Mouse (Mus musculus): Measurements from ENCODE around the gene Susd2.

Susd2 gene

DNA sequence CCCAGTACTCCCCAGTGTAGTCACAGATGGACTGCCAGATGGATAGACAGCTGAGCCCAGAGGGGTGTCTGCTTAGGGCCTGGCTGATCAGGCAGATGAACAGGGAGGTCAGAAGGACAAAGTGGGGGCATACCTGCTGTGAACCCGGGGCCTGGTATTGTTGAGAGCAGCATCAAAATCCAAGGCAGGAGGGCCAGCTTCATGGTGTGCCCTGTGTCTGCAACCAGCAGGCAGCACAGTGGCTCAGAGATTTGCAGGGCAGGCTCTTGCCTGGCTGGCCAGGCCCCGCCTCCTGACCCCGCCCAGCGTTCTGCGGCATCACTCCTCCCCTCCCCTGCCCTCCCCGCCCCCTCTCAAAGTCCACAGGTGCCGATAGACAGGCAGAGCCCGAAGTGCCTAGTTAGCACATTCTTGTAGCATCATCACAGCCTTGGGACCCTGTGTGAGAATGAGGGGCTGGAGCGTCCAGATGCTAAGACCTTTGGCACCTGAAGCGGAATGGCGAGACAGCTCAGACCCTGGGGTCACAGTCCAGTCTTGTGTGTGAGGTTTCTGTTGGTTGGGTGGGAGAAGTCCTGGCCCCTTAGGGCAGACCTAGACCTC lies at the start of gene Susd2:
Gene Susd2, minus strand, starts transcription at position 268 of the 603 bp plus-strand sequence.
- peak; percentile 82 for DNase-seq

DNA sequence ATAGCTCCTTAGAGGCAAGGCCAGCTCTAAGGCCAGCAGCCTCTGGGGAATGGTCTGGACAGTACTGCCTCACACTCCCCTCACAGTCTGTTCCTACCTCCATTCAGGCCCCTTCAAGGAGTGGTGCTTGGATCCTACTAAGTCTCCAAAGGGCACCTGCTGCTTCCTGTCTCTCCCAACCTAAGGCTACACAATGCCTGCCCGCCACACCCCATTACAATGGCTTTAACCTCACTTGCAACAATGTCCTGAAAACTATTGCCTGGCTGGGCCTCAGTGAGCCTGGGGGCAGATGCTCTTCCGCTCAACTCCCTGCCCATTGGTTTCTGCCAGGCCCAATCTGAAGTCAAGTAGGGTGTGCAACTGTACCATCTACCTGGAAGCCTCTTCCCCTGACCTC lies 44.8 kb upstream of the Susd2 start:
- DNase-seq, result no peak

DNA sequence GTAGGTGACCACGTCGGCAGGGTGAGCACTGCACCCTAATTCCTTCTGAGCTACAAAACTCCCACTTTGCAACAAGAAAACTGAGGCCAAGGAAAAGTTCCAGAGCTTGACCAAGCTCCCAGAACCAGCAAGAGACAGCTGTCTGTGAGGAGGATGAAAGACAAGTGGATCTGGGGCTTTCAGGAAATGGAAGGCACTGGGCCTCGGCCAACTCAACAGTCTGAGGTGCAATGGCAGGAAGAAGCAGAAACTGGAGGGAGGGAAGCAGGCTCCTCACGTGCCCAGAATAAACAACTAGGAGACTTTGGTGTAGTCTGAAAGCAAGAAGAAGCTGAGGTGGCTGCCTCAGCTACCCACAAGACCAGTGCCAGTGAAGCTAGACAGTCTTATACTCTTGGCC lies 42.9 kb upstream of the Susd2 start:
- peak; percentile 26 for DNase-seq

DNA sequence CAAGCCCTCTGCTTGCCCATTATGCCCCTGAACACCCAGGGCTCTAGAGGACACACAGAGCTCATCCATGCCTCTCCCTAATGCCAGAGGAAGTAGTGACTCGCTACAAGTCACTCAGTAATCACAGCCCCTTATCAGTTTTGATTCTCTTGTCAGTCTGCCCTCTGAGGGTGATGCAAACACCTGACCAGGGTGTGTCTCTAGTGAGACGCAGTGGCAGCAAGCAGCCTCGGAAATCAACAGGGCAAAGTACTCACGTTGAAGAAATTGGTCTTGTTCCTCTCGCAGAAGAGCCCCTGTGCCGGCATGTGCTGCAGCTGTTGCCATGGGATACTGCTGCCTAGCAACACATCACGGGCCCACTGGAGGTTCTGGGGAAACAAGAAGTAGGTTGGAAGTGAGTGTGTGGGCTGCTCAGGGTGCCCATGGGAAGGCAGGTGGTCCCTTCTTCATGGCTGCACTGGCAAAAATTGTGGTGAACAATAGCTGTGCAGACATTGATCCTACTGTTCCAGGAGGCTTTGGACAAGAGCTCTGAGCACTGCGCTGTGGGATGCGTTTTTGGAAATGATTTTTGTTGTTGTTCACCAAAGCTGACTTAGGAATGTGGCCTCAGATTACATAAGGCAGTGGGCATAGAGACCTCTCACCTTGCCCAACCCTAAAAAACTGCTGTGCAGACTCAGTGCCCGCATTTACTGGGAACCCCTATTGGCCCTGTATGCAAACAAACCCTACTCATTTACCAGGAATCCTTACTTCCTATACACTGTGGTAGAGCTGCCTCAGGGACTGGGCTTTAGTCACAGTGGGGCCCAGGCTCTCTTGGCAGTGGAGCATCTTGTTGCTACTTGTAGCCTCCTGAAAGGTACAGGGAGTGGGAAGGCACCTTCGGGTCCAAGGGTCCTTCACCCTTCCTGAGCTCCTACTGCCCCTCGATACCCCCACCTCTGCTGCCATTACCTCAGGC lies 40.5 kb upstream of the Susd2 start:
- peak; percentile 41 for DNase-seq

DNA sequence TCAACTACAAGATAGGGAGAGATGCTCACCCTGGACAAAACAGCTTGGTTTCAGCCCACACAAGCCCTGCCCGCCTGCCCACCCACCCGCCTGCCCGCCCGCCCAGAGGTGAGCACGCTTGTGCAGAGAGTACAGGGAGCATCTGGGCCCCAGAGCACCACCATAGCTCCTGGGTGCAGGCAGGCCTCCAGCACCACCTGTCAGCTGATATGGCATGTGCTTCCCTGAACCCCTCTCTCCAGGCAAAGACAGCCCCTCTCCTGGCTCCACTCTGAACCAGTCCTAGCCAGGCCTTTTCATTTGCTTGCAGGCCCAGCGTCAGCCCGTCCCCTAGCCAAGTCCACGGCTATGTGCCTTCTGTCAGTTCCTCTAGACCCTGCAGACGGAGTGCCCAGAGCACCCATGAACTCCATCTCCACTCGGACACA lies 36.8 kb upstream of the Susd2 start:
- no peak for DNase-seq

DNA sequence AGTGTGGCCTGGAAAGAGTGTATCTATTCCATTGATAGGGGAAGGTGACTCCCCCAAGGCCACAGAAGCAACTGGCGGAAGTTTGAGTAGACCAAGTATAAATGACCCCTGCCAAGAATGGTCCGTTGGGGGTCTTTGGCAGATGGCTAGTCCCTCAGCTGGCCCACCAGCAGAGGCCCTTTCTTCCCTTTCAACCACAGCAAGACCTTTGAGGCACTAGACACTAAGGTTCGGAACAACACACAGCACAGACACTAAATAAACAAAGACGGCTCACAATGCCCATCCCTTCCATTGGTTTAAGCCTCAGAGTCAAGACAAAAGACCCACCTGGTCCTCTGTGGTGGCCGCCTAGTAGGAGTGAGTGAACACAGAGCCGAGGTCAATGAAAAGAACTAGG lies 35.4 kb upstream of the Susd2 start:
- no peak for DNase-seq

DNA sequence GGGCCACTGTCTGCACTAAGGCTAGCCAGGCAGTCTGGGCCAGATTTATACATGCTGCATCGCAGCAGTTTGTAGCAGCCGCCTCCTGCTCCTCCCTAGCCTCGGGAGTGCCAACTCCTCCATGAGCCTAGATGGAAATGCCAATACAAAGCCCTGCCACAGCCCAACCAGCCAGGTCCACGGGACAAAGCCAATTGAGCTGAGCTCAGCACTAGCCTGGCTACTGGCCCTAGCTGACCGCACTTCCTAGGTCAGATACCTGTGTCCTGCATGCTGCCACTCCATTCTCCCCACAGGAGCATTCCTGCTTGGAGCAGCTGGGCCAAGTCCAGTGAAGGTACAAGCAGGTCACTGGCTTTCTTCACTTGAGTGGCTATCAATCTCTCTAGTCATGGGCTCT lies 34.2 kb upstream of the Susd2 start:
- peak; percentile 68 for DNase-seq

DNA sequence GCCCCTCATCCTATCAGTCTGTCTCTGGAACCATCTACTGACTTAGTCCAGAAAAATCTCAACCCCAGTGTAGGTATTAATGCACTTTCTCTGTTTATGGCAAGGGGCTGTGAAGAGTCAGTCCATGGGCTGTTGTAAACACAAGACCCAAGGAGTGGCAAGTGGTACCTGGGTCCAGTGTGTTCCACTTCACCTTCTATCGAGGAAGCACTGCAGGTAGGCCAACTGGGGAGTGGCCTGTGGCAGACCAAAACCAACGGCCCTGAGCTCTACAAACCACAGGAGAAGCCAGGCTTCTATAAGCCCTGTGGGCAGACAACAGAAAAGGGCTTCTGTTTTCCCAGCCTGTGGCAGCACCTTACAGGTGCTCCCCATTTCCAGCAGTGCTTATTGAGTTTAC lies 33.8 kb upstream of the Susd2 start:
- peak; percentile 55 for DNase-seq

DNA sequence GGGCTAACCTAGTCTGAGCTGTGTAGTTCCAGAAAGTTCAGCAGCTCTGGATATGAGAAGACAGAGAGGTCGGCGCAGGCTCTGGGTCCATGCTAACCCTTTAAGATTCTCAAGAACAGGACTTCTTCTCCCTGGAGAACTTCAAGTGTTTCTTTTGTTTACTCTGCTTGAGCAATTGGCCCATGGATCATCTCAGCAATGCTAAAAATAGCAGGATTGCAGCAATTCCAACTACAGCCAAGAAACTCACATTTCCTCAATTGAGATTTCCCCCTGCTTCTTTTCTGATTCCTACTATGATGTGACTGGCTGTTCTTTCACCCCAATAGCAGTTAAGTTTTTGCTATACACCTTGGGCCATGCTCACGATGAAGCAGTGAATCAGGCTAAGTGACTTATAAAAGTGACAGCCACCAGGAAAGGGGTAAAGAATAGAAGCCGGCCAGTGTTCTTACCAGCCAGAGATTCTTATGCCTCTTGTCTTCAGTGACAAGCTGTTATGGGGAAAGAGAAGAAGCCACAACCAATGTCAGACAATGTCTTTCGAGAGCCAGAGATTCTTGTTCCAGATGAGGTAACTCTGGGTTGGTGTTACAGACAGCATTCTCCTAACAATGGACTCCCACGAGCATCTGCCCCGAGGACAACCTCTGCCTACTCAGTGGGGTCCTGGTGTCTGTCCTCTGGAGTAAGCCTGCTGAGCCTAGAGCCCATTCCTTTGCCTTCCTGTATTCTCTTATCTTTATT lies 33.2 kb upstream of the Susd2 start:
- peak; percentile 87 for DNase-seq

DNA sequence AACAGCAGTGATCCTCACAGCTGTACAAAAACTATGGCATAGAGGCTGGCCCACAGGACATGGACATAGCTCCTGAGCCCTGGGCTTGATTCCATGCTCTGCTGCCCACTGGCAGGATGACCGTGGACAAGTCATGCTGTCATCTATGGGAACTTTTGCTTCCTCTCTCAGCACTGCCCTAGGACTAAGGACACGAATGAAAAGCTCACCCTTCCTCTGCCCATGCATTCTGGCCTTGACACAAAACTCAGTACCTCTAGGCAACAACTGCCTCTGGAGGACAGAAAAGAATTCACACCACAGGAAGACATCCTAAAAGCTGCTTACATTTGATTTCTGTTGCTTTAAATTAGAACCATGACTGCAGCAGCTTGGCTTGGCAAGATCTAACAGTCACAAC lies 32.5 kb upstream of the Susd2 start:
- no peak for DNase-seq

DNA sequence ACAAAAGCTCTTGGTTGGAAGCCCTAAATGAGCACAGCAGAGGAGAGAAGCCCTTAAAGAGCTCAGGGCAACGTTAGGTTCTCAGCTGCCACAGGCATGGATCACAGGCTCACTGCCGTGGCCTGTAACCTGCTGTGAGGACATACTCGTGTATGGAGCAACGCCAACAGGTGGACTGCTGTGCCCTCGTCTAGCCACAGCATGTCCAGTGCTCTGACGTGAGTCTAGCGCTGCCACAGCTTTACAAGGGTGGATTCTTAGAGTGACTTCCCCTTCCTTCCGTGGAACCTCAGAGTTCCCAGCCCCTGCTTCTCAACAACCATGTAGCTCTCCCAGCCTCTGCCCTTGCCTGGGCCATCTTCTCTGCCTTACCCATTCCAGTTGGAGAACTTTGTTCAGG lies 31.8 kb upstream of the Susd2 start:
- peak; percentile 63 for DNase-seq

DNA sequence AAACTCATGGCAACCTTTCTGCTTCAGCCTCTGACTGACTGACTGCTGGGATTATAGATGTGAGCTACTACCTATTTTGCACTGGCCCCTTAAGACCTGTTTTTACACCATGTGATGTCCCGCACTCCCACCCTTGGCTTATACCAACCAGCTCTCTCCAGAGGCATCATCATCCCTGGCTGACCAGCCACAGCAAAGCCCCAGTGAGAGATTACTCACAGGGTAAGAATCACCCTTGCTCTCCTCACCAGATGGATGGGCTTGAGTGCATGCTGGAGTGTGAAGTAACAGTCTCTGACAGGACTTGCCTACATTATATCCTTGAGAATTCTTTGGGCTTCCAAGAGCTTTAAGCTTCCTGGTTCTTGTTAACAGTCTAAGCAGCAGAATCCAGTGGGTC lies 26.1 kb upstream of the Susd2 start:
- DNase-seq, result no peak

DNA sequence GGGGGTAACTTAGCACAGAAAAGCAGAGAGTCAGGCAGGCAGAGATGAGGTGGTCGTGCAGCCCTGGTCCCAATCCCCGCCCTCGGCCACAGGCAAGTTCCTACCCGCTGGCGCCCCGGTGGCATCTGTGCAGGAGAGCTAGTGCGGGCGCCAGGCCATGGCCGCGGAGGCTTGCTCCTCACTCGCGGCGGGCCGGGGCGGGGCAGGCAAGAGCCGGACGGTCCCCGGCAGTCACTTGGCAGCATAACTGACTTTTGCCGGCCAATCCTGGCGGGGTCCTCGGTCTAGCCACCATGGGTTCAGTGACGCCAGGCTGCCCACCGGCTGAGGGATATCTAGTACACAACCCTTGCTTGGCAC lies 24.1 kb upstream of the Susd2 start:
- DNase-seq, result peak; percentile 84

DNA sequence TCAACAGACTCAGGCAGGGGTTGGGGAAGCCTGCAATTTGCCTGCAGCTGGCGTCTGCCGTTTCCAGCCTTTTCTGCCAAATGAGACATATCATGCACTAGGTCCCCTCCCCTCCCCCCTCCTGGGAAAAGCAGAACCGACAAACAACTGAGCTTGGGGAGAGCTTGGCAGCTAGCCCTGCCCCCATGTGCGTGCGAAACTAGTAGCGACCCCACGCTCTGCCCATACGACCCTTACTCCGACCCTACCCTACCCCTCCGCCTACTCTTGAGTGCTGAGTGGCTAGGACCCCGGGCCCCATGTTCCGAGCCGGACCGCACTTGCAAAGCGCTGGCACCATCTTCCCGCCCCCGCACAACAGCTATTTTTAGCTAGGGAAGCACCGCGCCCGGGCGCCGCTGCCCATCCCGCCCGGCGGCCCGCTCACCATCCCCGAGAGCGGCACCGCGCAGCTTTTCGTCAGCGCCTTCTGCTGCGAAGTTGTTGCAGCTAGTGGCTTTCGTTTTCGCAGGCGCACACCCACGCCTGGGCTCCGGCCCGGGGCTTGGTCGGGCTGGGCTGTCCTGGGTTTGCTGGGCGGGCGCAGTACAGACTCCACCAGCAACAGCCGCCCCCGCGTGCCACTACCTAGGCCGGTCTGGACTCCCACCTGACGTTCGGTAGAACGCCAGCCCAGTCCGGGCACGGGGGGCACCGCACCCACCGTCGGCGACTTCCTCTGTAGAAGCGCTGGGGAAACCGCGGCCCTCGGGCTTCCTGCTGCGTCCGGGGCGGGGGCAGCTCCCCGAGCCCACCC lies 23.5 kb upstream of the Susd2 start:
- DNase-seq, result peak; percentile 79

DNA sequence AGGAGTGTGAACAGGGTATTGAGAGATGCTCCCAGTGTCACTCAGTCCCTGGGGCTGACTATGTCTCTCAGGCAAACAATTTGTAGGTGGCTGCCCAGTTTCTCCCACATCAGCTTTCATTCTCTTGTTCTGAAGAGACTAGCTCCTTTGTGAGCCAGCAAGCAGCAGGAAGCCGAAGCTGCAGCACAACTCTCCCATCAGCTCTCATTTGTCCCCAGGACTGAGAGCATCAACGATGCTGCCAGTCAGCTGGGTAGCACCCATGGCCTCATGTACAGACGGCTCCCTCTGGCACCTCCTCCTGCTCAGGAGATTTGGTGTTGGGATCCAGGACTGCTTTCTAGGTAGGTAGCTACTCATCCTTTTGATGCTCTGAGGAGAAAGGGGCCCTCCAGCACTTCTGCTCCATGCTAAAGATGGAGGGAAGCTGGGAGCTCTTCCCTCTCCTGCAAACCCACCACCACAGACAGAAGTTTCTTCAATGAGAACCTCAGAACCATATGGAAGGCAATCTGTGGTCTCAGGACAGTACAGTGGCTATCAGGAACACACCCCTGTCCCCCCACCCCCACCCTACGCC lies 22.7 kb upstream of the Susd2 start:
- no peak for DNase-seq

DNA sequence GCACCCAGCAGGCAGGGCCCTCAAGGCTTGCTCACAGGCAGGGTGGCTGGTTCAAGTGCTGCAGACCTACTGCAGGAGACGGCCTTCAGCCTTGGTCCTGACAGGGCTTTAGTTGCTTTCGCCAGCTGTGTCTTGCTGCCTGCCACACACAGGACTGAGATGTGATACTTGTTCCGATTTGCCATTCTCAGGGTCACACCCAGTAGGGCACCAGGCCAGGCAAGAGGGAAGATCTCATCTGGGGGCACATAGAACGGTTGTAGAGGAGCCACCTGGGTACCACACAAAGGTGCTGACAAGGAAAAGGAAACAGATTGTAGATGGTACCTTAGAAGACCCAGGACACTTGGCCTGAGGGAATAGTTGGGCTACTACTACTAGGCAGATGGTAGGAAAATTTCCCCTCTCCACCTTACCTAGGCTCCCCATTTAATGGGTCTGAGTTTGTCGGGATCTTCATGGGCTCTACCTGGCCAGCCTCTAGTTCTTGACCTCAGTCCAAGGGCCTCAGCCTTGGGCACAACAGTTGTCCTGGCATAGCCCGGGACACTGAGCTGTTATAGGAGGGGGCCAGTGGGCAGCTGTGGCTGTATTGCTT lies 21.0 kb upstream of the Susd2 start:
- no peak for DNase-seq

DNA sequence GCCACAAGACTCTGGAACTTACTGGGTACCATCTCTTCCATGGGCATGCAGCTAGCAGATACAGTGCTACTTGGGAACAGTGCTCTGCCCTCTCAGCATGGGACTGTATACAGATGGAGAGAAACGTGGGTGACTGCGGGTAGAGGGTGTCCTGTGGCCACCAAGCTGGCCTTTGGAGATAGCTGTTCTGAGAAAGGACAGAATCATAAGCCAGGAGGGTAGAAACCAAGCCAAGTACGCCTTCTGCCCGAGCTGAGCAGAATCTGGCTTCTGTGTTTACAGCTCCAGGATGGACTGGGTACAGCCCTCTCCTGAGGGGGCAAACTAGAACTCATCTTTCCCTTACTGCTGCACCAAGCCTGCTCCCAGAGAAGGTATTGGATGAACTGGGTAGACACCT lies 18.8 kb upstream of the Susd2 start:
- no peak for DNase-seq

DNA sequence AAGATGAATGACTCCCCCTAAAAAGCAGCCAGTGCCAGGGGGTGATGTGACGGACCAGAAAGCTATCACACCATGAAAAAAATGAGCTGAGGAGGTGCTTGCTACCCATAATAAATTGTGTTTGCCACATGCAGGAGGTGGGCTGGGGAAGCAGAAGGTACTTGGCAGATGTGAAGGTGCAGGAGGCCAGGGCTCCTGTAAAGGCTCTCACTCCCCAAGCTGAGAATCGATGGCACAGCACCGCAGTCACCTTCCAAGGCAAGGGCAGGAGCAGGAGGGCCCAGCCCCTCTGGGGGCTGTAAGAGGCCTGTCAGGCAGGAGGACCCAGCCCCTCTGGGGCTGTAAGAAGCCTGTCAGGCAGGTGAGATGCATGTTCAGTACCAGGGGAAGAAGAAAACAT lies 18.1 kb upstream of the Susd2 start:
- no peak for DNase-seq

DNA sequence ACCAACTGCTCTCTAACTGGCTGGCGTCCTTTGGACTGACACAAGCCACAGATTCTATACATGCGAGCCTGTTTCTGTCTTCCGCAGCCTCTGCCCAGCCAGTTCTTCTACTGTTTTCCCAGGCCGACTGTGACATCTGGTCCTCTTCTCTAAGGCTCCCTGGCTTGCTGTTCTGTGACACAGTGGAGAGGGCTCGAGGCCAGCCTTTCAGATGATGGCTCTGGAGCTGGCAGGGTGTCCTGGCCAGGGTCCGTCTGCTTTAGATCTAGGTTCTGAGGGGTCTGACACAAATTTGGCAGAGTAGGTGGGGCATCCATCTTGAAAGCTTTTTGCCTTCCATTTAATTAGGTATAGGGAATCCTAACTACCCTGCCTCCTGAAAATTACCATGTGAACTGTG lies 17.6 kb upstream of the Susd2 start:
- no peak for DNase-seq

DNA sequence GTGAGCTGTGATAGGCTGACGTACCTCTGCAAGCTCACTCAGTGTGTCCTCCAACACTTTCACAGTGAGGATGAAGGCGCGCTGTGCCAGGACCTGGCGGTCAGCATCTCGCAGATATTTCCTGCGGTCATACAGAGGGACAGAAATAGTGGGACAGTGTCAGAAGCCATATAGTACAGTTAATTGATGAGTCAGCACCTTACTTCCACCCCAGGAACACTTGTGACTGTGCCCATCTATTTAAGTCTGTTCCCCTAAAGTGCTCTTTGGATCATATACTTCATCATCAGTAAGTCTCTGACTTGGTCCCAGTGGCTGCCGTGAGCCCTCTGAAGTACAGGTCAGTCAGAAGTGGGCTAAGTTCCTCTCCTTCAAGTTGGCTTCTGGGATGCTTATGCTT lies 14.0 kb upstream of the Susd2 start:
- DNase-seq, result no peak

DNA sequence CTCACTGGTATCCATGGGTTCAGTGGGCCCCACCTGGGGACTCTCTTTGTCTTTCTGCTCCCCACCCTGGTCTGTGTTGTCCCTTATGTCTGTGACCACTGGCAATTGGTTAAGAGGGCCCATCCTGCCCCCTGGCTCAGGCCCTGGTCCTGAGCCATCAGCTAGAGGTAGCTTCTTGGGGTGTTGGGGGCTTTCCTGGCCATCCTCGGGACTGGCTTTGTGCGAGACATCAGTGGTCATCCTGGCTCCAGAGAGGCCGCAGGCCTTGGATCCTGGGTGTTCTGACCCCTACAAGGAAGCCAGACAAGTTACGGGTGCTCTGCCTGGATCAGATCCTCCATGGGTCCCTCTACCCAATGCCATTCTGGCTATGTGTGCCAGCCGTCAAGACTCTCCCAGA lies 13.4 kb upstream of the Susd2 start:
- DNase-seq, result no peak

DNA sequence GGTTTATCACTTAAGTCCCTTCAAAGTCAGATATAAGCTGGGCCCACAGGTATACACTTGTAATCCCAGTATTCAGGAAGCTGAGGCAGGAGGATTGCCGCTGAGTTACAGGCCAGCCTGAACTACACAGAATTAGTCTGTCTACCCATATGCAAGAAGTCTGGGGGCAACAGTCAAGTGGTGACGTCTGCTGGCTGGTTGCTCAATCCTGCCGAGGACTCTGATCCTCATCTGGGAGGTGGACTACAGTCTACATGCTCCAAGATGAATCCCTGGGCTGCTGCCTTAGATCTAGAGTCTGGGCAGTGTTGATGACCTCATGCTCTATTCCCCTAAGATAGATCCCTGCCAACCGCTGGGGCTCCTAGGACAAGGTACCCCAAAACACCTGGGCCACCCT lies 10.2 kb upstream of the Susd2 start:
- no peak for DNase-seq
